ENCODE assay signal across 17 mouse cellular contexts in the genomic region with DNA sequence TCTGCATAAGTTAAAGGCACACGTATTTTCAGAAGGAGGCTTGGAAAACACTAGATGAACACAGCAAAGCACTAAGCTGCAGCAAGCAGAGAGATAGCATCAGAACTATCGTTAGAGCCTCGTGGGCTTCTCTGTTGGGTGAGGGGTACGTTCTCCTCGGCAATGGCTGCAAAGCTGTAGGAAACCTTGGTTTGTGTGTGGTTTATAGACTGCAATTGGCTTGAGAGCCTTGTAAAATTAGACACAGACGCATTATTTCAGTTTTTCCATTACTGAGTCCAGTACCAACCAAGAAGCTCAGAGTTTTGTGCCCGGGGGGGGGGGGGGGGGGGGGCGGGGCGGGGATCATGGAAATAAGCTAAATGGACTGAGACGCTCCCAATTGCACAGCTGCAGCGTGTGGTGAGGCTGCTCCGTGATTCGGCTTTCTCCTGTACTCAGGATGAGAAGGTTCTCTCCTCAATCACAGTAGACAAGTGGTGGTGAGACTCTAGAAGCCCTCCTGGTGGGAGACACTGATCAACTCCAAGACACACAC.
"Had no signal": no experiment of that assay in that cellular context is flagged by ENCODE, and none has a peak within 500 bp of the region (broad histone marks: within the 10 kb centered on the region; RNA-seq: fewer than 3 reads in every experiment).

No protein-coding gene starts in this region.

- H3K4me2 ChIP-seq: lung, embryonic 15.5 days; midbrain, embryonic 11.5 days; midbrain, embryonic 13.5 days; midbrain, embryonic 15.5 days; neural tube, embryonic 12.5 days; stomach, embryonic 15.5 days had no signal

- H3K9me3 ChIP-seq: lung, embryonic 15.5 days; megakaryocyte, embryonic 14.5 days; midbrain, embryonic 13.5 days; midbrain, embryonic 15.5 days; neural tube, embryonic 12.5 days; stomach, embryonic 15.5 days had no signal

- ATAC-seq: lung, postnatal 0 days; midbrain, embryonic 13.5 days; midbrain, embryonic 15.5 days had no signal

- H3K36me3 ChIP-seq: lung, embryonic 15.5 days; midbrain, embryonic 13.5 days; midbrain, embryonic 15.5 days; neural tube, embryonic 12.5 days; stomach, embryonic 15.5 days had no signal

- H3K4me3 ChIP-seq: lung, embryonic 15.5 days; megakaryocyte, embryonic 14.5 days; midbrain, embryonic 13.5 days; midbrain, embryonic 15.5 days; neural tube, embryonic 12.5 days; stomach, embryonic 15.5 days had no signal

- H3K9ac ChIP-seq: lung, embryonic 15.5 days; midbrain, embryonic 13.5 days; midbrain, embryonic 15.5 days; neural tube, embryonic 12.5 days; stomach, embryonic 15.5 days had no signal

- DNase-seq: lung, adult 2 months; lung, postnatal 14 days; lung, postnatal 36 days; right cerebral cortex, postnatal 14 days; thymus, adult 18-20 months; thymus, postnatal 14 days; thymus, postnatal 36 days had no signal

- H3K27me3 ChIP-seq: lung, embryonic 15.5 days; megakaryocyte, embryonic 14.5 days; midbrain, embryonic 13.5 days; midbrain, embryonic 15.5 days; neural tube, embryonic 12.5 days; stomach, embryonic 15.5 days had no signal

- H3K4me1 ChIP-seq: megakaryocyte, embryonic 14.5 days; midbrain, embryonic 13.5 days; midbrain, embryonic 15.5 days; neural tube, embryonic 12.5 days; stomach, embryonic 15.5 days had no signal

- H3K27ac ChIP-seq: lung, embryonic 15.5 days; macrophage; midbrain, embryonic 13.5 days; midbrain, embryonic 15.5 days; neural tube, embryonic 12.5 days; stomach, embryonic 15.5 days; stomach, postnatal 0 days had no signal
